In genomic region chr14:21534066-21534465, GRCm38 (mm10) we compare ENCODE assay signal across 14 mouse cellular contexts. TPM values are rescaled to one million over a fixed set of nuclear protein-coding genes. Genes with fewer than 3 reads are reported as not detected.
DNase-seq lines count a peak whose midpoint lies in the region; ATAC-seq and TF ChIP-seq lines count a peak whose summit lies in the region.
"Had no signal": no experiment of that assay in that cellular context is flagged by ENCODE, and none has a peak within 500 bp of the region (broad histone marks: within the 10 kb centered on the region; RNA-seq: fewer than 3 reads in every experiment).

No protein-coding gene starts in this region.

- ATAC-seq in midbrain, postnatal 0 days (ENCODE audit: low FRiP score) = no peak
- no peak for ATAC-seq in forebrain, embryonic 12.5 days (ENCODE audit: low FRiP score)
- no peak for ATAC-seq in hindbrain, embryonic 14.5 days (ENCODE audit: low FRiP score)
- no peak for ATAC-seq in neural tube, embryonic 15.5 days (ENCODE audit: low FRiP score)
- ATAC-seq: CD4-positive, CD25-positive, alpha-beta regulatory T cell, adult 4 months; inflammation-experienced regulatory T-cells, adult 6 months had no signal

- H3K4me1 ChIP-seq in midbrain, embryonic 10.5 days = peaks cover 35% of the 10 kb centered on the region
- H3K4me1 ChIP-seq in midbrain, postnatal 0 days (ENCODE audit: insufficient read depth, low read length) = peaks cover 3% of the 10 kb centered on the region; the same call in 1 of the 2 replicates
- H3K4me1 ChIP-seq in forebrain, embryonic 12.5 days = peaks cover 43% of the 10 kb centered on the region
- peaks cover 19% of the 10 kb centered on the region for H3K4me1 ChIP-seq in hindbrain, embryonic 14.5 days (replicated peaks; ENCODE audit: control insufficient read depth, insufficient read depth, low read length)
- peaks cover 27% of the 10 kb centered on the region for H3K4me1 ChIP-seq in neural tube, embryonic 15.5 days
- H3K4me1 ChIP-seq: lung, embryonic 15.5 days had no signal

- H3K9ac ChIP-seq in midbrain, postnatal 0 days (replicated peaks; ENCODE audit: low read length, poor library complexity, severe bottlenecking) = no peak overlapping the region
- H3K9ac ChIP-seq in forebrain, embryonic 12.5 days = no peak overlapping the region
- H3K9ac ChIP-seq in hindbrain, embryonic 14.5 days = no peak overlapping the region
- no peak overlapping the region for H3K9ac ChIP-seq in neural tube, embryonic 15.5 days (replicated peaks)
- H3K9ac ChIP-seq: heart, embryonic 13.5 days; kidney, embryonic 15.5 days; lung, embryonic 15.5 days had no signal

- H3K27ac ChIP-seq in midbrain, embryonic 10.5 days (replicated peaks) = peak overlapping the region; percentile 70; the same call in 1 of the 2 replicates
- no peak overlapping the region for H3K27ac ChIP-seq in midbrain, postnatal 0 days (ENCODE audit: low read depth, low read length)
- peak overlapping the region; percentile 63 for H3K27ac ChIP-seq in forebrain, embryonic 12.5 days
- H3K27ac ChIP-seq in hindbrain, embryonic 14.5 days = peak overlapping the region; percentile 16; the same call in 1 of the 2 replicates
- 0 out of 2 replicates have a peak overlapping the region, but pooled peaks have one; percentile 15 for H3K27ac ChIP-seq in neural tube, embryonic 15.5 days (replicated peaks)
- H3K27ac ChIP-seq: kidney, embryonic 15.5 days; lung, embryonic 15.5 days had no signal

- H3K27me3 ChIP-seq in midbrain, embryonic 10.5 days (ENCODE audit: low read depth, poor library complexity, severe bottlenecking) = no peaks in the 10 kb centered on the region
- H3K27me3 ChIP-seq in midbrain, postnatal 0 days (ENCODE audit: insufficient read depth, low read length) = no peaks in the 10 kb centered on the region
- H3K27me3 ChIP-seq in forebrain, embryonic 12.5 days = no peaks in the 10 kb centered on the region
- H3K27me3 ChIP-seq in hindbrain, embryonic 14.5 days (ENCODE audit: control insufficient read depth, insufficient read depth, low read length) = no peaks in the 10 kb centered on the region
- no peaks in the 10 kb centered on the region for H3K27me3 ChIP-seq in neural tube, embryonic 15.5 days (replicated peaks)
- H3K27me3 ChIP-seq: heart, embryonic 13.5 days; kidney, embryonic 15.5 days; lung, embryonic 15.5 days had no signal

- no peak overlapping the region for H3K4me2 ChIP-seq in midbrain, postnatal 0 days (ENCODE audit: low read depth, low read length, poor library complexity, severe bottlenecking)
- no peak overlapping the region for H3K4me2 ChIP-seq in forebrain, embryonic 12.5 days
- H3K4me2 ChIP-seq in hindbrain, embryonic 14.5 days (replicated peaks) = no peak overlapping the region
- H3K4me2 ChIP-seq in neural tube, embryonic 15.5 days = no peak overlapping the region
- H3K4me2 ChIP-seq: heart, embryonic 13.5 days; kidney, embryonic 15.5 days; liver, embryonic 11.5 days; lung, embryonic 15.5 days had no signal

- no peak overlapping the region for H3K4me3 ChIP-seq in midbrain, embryonic 10.5 days
- H3K4me3 ChIP-seq in midbrain, postnatal 0 days (ENCODE audit: low read depth, low read length) = no peak overlapping the region
- no peak overlapping the region for H3K4me3 ChIP-seq in forebrain, embryonic 12.5 days (replicated peaks)
- no peak overlapping the region for H3K4me3 ChIP-seq in hindbrain, embryonic 14.5 days (replicated peaks; ENCODE audit: low read length)
- H3K4me3 ChIP-seq in neural tube, embryonic 15.5 days (replicated peaks) = no peak overlapping the region
- H3K4me3 ChIP-seq: heart, embryonic 13.5 days; kidney, embryonic 15.5 days; lung, embryonic 15.5 days had no signal

- no peak for DNase-seq in midbrain, embryonic 10.5 days (ENCODE audit: low spot score)
- no peak for DNase-seq in midbrain, postnatal 0 days (ENCODE audit: low spot score)
- DNase-seq in hindbrain, embryonic 14.5 days (ENCODE audit: low spot score) = no peak
- DNase-seq in adrenal gland, postnatal 10 days = no peak
- no peak for DNase-seq in thymus, postnatal 36 days
- DNase-seq: cerebellum, postnatal 14 days had no signal

- 0 out of 2 replicates have a peak, but pooled peaks cover 4% of the 10 kb centered on the region for H3K36me3 ChIP-seq in midbrain, embryonic 10.5 days
- no peaks in the 10 kb centered on the region for H3K36me3 ChIP-seq in midbrain, postnatal 0 days (ENCODE audit: insufficient read depth, low read length)
- H3K36me3 ChIP-seq in forebrain, embryonic 12.5 days (replicated peaks) = peaks cover 4% of the 10 kb centered on the region; the same call in 1 of the 2 replicates
- no peaks in the 10 kb centered on the region for H3K36me3 ChIP-seq in hindbrain, embryonic 14.5 days (replicated peaks; ENCODE audit: control insufficient read depth, insufficient read depth)
- no peaks in the 10 kb centered on the region for H3K36me3 ChIP-seq in neural tube, embryonic 15.5 days
- H3K36me3 ChIP-seq: lung, embryonic 15.5 days had no signal

- WGBS in midbrain, embryonic 10.5 days = 72% methylated on average over 2 of the region's 2 CpGs
- 31% methylated on average over 2 of the region's 2 CpGs for WGBS in midbrain, postnatal 0 days
- 55% methylated on average over 2 of the region's 2 CpGs for WGBS in forebrain, embryonic 12.5 days
- WGBS in hindbrain, embryonic 14.5 days = 81% methylated on average over 2 of the region's 2 CpGs
- 48% methylated on average over 2 of the region's 2 CpGs for WGBS in neural tube, embryonic 15.5 days

- TF ChIP-seq CTCF in midbrain, postnatal 0 days (IDR thresholded peaks at IDR 0.05) = no peak

- no peaks in the 10 kb centered on the region for H3K9me3 ChIP-seq in midbrain, embryonic 10.5 days (replicated peaks)
- H3K9me3 ChIP-seq in midbrain, postnatal 0 days (ENCODE audit: low read length) = no peaks in the 10 kb centered on the region
- H3K9me3 ChIP-seq in forebrain, embryonic 12.5 days = no peaks in the 10 kb centered on the region
- H3K9me3 ChIP-seq in hindbrain, embryonic 14.5 days (ENCODE audit: control insufficient read depth, low read length) = no peaks in the 10 kb centered on the region
- H3K9me3 ChIP-seq in neural tube, embryonic 15.5 days (replicated peaks) = no peaks in the 10 kb centered on the region
- H3K9me3 ChIP-seq: heart, embryonic 13.5 days; kidney, embryonic 15.5 days; lung, embryonic 15.5 days had no signal

RNA-seq across cellular contexts. Expression of gene Kat6b, which starts 52.8 kb away (rescaled TPM):
- polyA plus RNA-seq in midbrain, embryonic 10.5 days (2016; fragmentation: Nextera tagmentation; extraction: Ambion mirVana) = 10.4 and 15.8 TPM in 2 replicates
- 23.1 and 34.0 TPM in 2 replicates for total RNA-seq in midbrain, postnatal 0 days (2014; rRNA removed)
- 13.9 and 15.2 TPM in 2 replicates for polyA plus RNA-seq in midbrain, postnatal 0 days (2015; fragmentation: Nextera tagmentation; extraction: Ambion mirVana)
- polyA plus RNA-seq in forebrain, embryonic 12.5 days (2016; fragmentation: Nextera tagmentation; extraction: Ambion mirVana) = 36.4 and 40.5 TPM in 2 replicates
- polyA plus RNA-seq in hindbrain, embryonic 14.5 days (2014; fragmentation: Nextera tagmentation; extraction: Ambion mirVana) = 24.4 and 25.7 TPM in 2 replicates
- 16.1 and 18.8 TPM in 2 replicates for polyA plus RNA-seq in neural tube, embryonic 15.5 days (2015; fragmentation: Nextera tagmentation; extraction: Ambion mirVana)
- total RNA-seq in adrenal gland, postnatal 10 days (2021) = 10 to 100 TPM; 31.7 to 51.3 TPM
